Mouse (Mus musculus) megakaryocyte-erythroid progenitor cell, adult 5 weeks (primary cell): ENCODE measurements around the gene Gm6890. TPM values are rescaled to one million over a fixed set of nuclear protein-coding genes. Genes with fewer than 3 reads are reported as not detected.

ENCODE experiments used
- polyA plus RNA-seq: library from polyadenylated mRNA; stranded (reverse); fragments of >175 nt; gene quantifications from 2 replicates; pipeline ENCODE4 v1.2.3, GENCODE M21; 2012

Gm6890 gene
- not detected in 2 replicates for polyA plus RNA-seq

DNA sequence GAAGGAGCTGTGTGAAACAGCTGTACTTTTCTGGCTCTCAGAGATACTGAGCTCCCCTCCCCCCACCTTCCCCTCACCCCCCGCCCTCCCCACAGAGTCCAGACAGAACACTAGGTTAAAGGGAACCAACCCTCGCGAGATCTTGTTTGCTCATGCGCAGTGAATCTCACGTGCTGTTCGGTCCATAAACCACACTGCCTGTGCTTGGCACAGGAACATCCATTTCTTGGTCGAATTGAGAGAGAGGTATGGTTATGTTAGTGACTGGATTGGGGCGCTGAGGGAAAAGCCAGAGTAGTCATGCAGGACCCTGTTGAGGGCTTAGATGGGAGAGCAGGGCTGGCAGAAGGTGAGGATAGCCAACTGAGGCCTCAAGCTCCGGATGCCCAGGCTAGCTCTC, at the start of gene Gm6890:
Gm6890 (plus strand) TSS at position 301 of the 400 bp plus-strand sequence.

Other genes with a start within 250 kb of the Gm6890 start
- gene Olfr1326-ps1, start 166.0 kb upstream of the Gm6890 start, polyA plus RNA-seq, result not detected in 2 replicates
- not detected in 2 replicates for gene Olfr1325, start 148.2 kb upstream of the Gm6890 start, polyA plus RNA-seq
- gene Gm5640, start 95.3 kb upstream of the Gm6890 start, polyA plus RNA-seq, result not detected in 2 replicates
- gene Gm5936, start 96.3 kb downstream of the Gm6890 start, polyA plus RNA-seq, result not detected in 2 replicates